ENCODE assay signal across 32 mouse cellular contexts in genomic region chr7:92428629-92429028, GRCm38 (mm10).
DNase-seq lines count a peak whose midpoint lies in the region; ATAC-seq lines count a peak whose summit lies in the region.
"Had no signal": no experiment of that assay in that cellular context is flagged by ENCODE, and none has a peak within 500 bp of the region (broad histone marks: within the 10 kb centered on the region; RNA-seq: fewer than 3 reads in every experiment).

No protein-coding gene starts in this region.

- no peak for ATAC-seq in embryonic facial prominence, embryonic 13.5 days (ENCODE audit: insufficient number of reproducible peaks, insufficient read depth, low FRiP score, low TSS enrichment, low read depth)
- no peak for ATAC-seq in midbrain, embryonic 11.5 days (ENCODE audit: low FRiP score)
- no peak for ATAC-seq in midbrain, embryonic 16.5 days
- ATAC-seq in liver, embryonic 16.5 days (ENCODE audit: low read depth) = peak; percentile 80
- ATAC-seq: activated CD4-positive, CD25-positive, alpha-beta regulatory T cell, adult 4 months; forebrain, embryonic 15.5 days; hindbrain, embryonic 16.5 days had no signal

- H3K4me1 ChIP-seq in embryonic facial prominence, embryonic 13.5 days = peaks cover 10% of the 10 kb centered on the region
- H3K4me1 ChIP-seq in embryonic facial prominence, embryonic 10.5 days = 0 out of 2 replicates have a peak, but pooled peaks cover 2% of the 10 kb centered on the region
- H3K4me1 ChIP-seq in midbrain, embryonic 11.5 days (ENCODE audit: control insufficient read depth, insufficient read depth, low read length) = no peaks in the 10 kb centered on the region
- no peaks in the 10 kb centered on the region; the same call in 1 of the 2 replicates for H3K4me1 ChIP-seq in midbrain, embryonic 16.5 days (ENCODE audit: control insufficient read depth, insufficient read depth, low read length)
- H3K4me1 ChIP-seq in liver, embryonic 16.5 days (ENCODE audit: control insufficient read depth, low read depth, low read length) = peaks cover 16% of the 10 kb centered on the region
- H3K4me1 ChIP-seq: forebrain, embryonic 10.5 days; forebrain, embryonic 15.5 days; hindbrain, embryonic 10.5 days; lung, embryonic 15.5 days; neural tube, embryonic 15.5 days had no signal

- H3K9ac ChIP-seq in embryonic facial prominence, embryonic 13.5 days = no peak overlapping the region
- no peak overlapping the region for H3K9ac ChIP-seq in midbrain, embryonic 11.5 days (ENCODE audit: low read length)
- no peak overlapping the region for H3K9ac ChIP-seq in midbrain, embryonic 16.5 days (ENCODE audit: low read depth, low read length)
- H3K9ac ChIP-seq in liver, embryonic 16.5 days (ENCODE audit: low read depth, low read length) = no peak overlapping the region
- H3K9ac ChIP-seq: forebrain, embryonic 15.5 days; lung, embryonic 15.5 days; neural tube, embryonic 15.5 days had no signal

- 71% methylated on average over 5 of the region's 5 CpGs for WGBS in embryonic facial prominence, embryonic 13.5 days
- WGBS in embryonic facial prominence, embryonic 10.5 days = 84% methylated on average over 5 of the region's 5 CpGs
- WGBS in midbrain, embryonic 11.5 days = 87% methylated on average over 5 of the region's 5 CpGs
- 68% methylated on average over 5 of the region's 5 CpGs for WGBS in midbrain, embryonic 16.5 days
- 34% methylated on average over 5 of the region's 5 CpGs for WGBS in liver, embryonic 16.5 days (ENCODE audit: insufficient replicate concordance)

- no peak overlapping the region for H3K4me3 ChIP-seq in embryonic facial prominence, embryonic 13.5 days
- H3K4me3 ChIP-seq in embryonic facial prominence, embryonic 10.5 days = no peak overlapping the region
- H3K4me3 ChIP-seq in midbrain, embryonic 11.5 days (ENCODE audit: low read depth, low read length) = no peak overlapping the region
- H3K4me3 ChIP-seq in midbrain, embryonic 16.5 days (ENCODE audit: low read depth, low read length) = no peak overlapping the region
- no peak overlapping the region for H3K4me3 ChIP-seq in liver, embryonic 16.5 days (ENCODE audit: low read depth, low read length)
- H3K4me3 ChIP-seq: forebrain, embryonic 10.5 days; forebrain, embryonic 15.5 days; gastrocnemius, adult 2 months; hindbrain, embryonic 10.5 days; lung, embryonic 15.5 days; megakaryocyte, embryonic 14.5 days; neural tube, embryonic 15.5 days had no signal

- no peaks in the 10 kb centered on the region for H3K27me3 ChIP-seq in embryonic facial prominence, embryonic 13.5 days
- no peaks in the 10 kb centered on the region for H3K27me3 ChIP-seq in embryonic facial prominence, embryonic 10.5 days (replicated peaks; ENCODE audit: low read depth, poor library complexity, severe bottlenecking)
- no peaks in the 10 kb centered on the region for H3K27me3 ChIP-seq in midbrain, embryonic 11.5 days (ENCODE audit: control insufficient read depth, insufficient read depth, low read length)
- H3K27me3 ChIP-seq in midbrain, embryonic 16.5 days (ENCODE audit: control insufficient read depth, insufficient read depth, low read depth, low read length) = no peaks in the 10 kb centered on the region
- no peaks in the 10 kb centered on the region for H3K27me3 ChIP-seq in liver, embryonic 16.5 days (ENCODE audit: control insufficient read depth, insufficient read depth, low read depth, low read length)
- H3K27me3 ChIP-seq: CH12.LX; forebrain, embryonic 15.5 days; lung, embryonic 15.5 days; megakaryocyte, embryonic 14.5 days; neural tube, embryonic 15.5 days had no signal

- H3K27ac ChIP-seq in embryonic facial prominence, embryonic 13.5 days = 0 out of 2 replicates have a peak overlapping the region, but pooled peaks have one; percentile 7
- H3K27ac ChIP-seq in embryonic facial prominence, embryonic 10.5 days (replicated peaks) = no peak overlapping the region
- H3K27ac ChIP-seq in midbrain, embryonic 11.5 days (ENCODE audit: low read depth, low read length) = no peak overlapping the region
- no peak overlapping the region for H3K27ac ChIP-seq in midbrain, embryonic 16.5 days (ENCODE audit: low read length)
- H3K27ac ChIP-seq in liver, embryonic 16.5 days (ENCODE audit: low read length) = no peak overlapping the region
- H3K27ac ChIP-seq: forebrain, embryonic 10.5 days; forebrain, embryonic 15.5 days; gastrocnemius, adult 2 months; hindbrain, embryonic 10.5 days; lung, embryonic 15.5 days; neural tube, embryonic 15.5 days; stomach, postnatal 0 days had no signal

- H3K36me3 ChIP-seq in embryonic facial prominence, embryonic 13.5 days = no peaks in the 10 kb centered on the region
- H3K36me3 ChIP-seq in embryonic facial prominence, embryonic 10.5 days (replicated peaks) = no peaks in the 10 kb centered on the region
- no peaks in the 10 kb centered on the region for H3K36me3 ChIP-seq in midbrain, embryonic 11.5 days (ENCODE audit: control insufficient read depth, insufficient read depth, low read length)
- H3K36me3 ChIP-seq in midbrain, embryonic 16.5 days (ENCODE audit: control insufficient read depth, insufficient read depth, low read length) = peaks cover 4% of the 10 kb centered on the region; the same call in 1 of the 2 replicates
- H3K36me3 ChIP-seq in liver, embryonic 16.5 days (ENCODE audit: control insufficient read depth, insufficient read depth) = no peaks in the 10 kb centered on the region
- H3K36me3 ChIP-seq: forebrain, embryonic 10.5 days; hindbrain, embryonic 10.5 days; lung, embryonic 15.5 days; neural tube, embryonic 15.5 days had no signal

- no peaks in the 10 kb centered on the region for H3K9me3 ChIP-seq in embryonic facial prominence, embryonic 13.5 days
- no peaks in the 10 kb centered on the region for H3K9me3 ChIP-seq in embryonic facial prominence, embryonic 10.5 days
- no peaks in the 10 kb centered on the region for H3K9me3 ChIP-seq in midbrain, embryonic 11.5 days (ENCODE audit: control insufficient read depth, low read length)
- no peaks in the 10 kb centered on the region for H3K9me3 ChIP-seq in midbrain, embryonic 16.5 days (replicated peaks; ENCODE audit: control insufficient read depth, low read length, poor library complexity, severe bottlenecking)
- no peaks in the 10 kb centered on the region for H3K9me3 ChIP-seq in liver, embryonic 16.5 days (replicated peaks; ENCODE audit: control insufficient read depth, low read length)
- H3K9me3 ChIP-seq: forebrain, embryonic 10.5 days; forebrain, embryonic 15.5 days; hindbrain, embryonic 10.5 days; lung, embryonic 15.5 days; megakaryocyte, embryonic 14.5 days; neural tube, embryonic 15.5 days had no signal

- no peak for DNase-seq in embryonic facial prominence, embryonic 10.5 days (ENCODE audit: low spot score)
- DNase-seq in midbrain, embryonic 11.5 days (ENCODE audit: low spot score, missing footprints) = peak; percentile 60
- DNase-seq in right cerebral cortex, postnatal 10 days (ENCODE audit: low spot score in 2 of 2) = no peak
- no peak for DNase-seq in lung, adult 18-20 months
- DNase-seq in cerebellum, postnatal 36 days = no peak
- DNase-seq: adrenal gland, adult 2 months; adrenal gland, postnatal 36 days; cerebellum, adult 18-20 months; cerebellum, postnatal 10 days; gastrocnemius, adult 2 months; gastrocnemius, postnatal 36 days; heart, adult 18-20 months; kidney, adult 18-20 months; kidney, postnatal 4 days; layer of hippocampus, postnatal 36 days; left cerebral cortex, postnatal 4 days; lung, postnatal 36 days; thymus, adult 18-20 months; thymus, postnatal 25 days had no signal

- no peak overlapping the region for H3K4me2 ChIP-seq in embryonic facial prominence, embryonic 13.5 days
- no peak overlapping the region for H3K4me2 ChIP-seq in midbrain, embryonic 11.5 days
- H3K4me2 ChIP-seq in midbrain, embryonic 16.5 days (ENCODE audit: low read length) = no peak overlapping the region
- peak overlapping the region; percentile 30; the same call in 1 of the 2 replicates for H3K4me2 ChIP-seq in liver, embryonic 16.5 days (ENCODE audit: low read depth, low read length)
- H3K4me2 ChIP-seq: forebrain, embryonic 15.5 days; lung, embryonic 15.5 days; neural tube, embryonic 15.5 days had no signal
